Mouse (Mus musculus) ES-E14 (cell line): ENCODE data around the gene Homer3.

Source experiments
- CHD2 ChIP-seq: IDR thresholded peaks from 2 replicates; pipeline ENCODE4 v1.6.1; 2014; ENCODE audit warnings: mild to moderate bottlenecking, low read depth, low read length, inconsistent platforms
- HCFC1 ChIP-seq: IDR thresholded peaks from 2 replicates; pipeline ENCODE4 v1.6.1; 2012; ENCODE audit warnings: low read length, inconsistent platforms, borderline replicate concordance; ENCODE audit not compliant: insufficient read depth
- MAFK ChIP-seq: IDR thresholded peaks from 2 replicates; pipeline ENCODE4 v1.6.1; 2014; ENCODE audit warnings: mild to moderate bottlenecking, low read depth, low read length, inconsistent platforms; ENCODE audit not compliant: insufficient read depth
- ZC3H11A ChIP-seq: IDR thresholded peaks from 2 replicates; pipeline ENCODE4 v1.6.1; 2012; ENCODE audit warnings: low read depth, mild to moderate bottlenecking, inconsistent platforms, low read length, borderline replicate concordance
- ZNF384 ChIP-seq: IDR thresholded peaks from 2 replicates; pipeline ENCODE4 v1.6.1; 2012; ENCODE audit warnings: low read depth, low read length, inconsistent platforms

- TF ChIP-seq ZC3H11A, result no peak
- TF ChIP-seq ZNF384, result no peak
- TF ChIP-seq MAFK, result peak; percentile 96
- no peak for TF ChIP-seq HCFC1
- no peak for TF ChIP-seq CHD2
Observed at GRCm38 (mm10) chr8:70272949-70273348, 9.7 kb upstream of the Homer3 start.
